Mouse (Mus musculus) lung, postnatal 14 days (tissue): Measurements from ENCODE around the gene Irak3.
"Not testable (repeated sequence)": the region's sequence is repeated elsewhere in the genome, so short reads cannot be mapped to it uniquely, and the experiment has no call there.

Source experiments
- DNase-seq: peaks from one replicate; pipeline ENCODE4 v3.0.0; 2021

Gene Irak3

DNA sequence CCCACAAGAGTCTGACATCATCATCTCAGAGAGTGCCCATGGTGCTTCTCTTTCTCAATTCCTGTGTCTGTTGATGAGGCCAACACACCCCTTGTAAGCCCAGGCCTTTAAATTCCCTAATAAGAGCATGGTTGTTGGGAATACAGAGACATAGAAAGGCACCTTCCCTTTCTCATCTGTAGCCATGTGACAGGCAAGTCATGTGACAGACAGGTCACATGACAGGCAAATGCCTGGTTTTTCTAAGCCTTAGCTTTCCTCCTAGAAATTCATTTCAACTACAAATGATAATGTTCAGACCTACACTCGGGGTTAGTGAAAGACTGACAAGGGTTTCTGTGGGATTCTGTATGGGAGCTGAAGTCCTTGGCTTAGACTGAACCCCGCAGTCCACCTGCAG is 48.0 kb downstream of the Irak3 start:
- no peak for DNase-seq

DNA sequence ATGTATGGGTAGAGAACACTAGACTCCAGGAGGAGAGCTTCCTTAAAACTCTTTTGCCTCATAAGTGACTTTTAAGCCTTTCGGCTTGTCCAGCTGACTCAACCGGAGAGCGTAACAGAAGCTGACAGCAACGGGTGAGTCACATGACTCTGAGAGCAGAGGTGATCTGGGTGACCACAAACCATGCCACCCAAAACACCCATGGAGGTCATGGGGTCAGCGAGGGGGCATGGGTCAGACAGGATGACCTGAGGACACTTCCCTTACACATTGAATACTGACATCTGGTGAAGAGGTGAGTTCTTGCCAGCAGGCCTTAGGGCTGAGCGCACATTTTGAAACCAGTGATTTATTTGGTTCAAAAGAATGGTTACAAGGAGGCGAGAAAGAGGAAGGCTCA is 50.3 kb downstream of the Irak3 start:
- no peak for DNase-seq

DNA sequence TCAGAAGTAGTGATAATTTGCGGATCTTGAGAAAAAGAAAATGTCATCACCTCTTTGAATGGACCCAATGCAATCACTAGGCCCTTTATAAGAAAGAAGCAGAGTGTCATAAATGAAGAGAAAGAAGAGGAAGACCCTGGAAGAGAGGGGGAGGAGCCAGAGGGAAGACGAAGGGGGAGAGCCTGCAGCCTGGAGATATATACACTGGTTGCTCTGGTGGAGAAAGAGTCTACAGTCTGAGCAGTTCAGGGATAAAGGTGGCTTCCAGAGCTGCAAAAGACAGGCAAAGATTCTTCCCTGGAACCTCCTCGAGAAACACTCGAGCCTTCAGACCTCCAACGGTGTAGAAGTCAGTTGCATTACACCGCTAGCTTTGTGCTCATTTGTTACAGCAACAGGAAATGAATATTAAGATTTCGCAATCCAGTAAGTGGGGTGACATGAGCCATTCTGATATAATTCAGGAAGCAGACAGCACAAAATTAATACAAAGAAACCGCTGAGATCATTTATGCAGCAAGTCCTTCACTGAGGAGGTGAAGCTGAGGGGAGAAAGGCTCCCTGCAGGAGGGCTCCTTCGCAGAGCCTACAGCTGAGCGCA is 60.9 kb downstream of the Irak3 start:
- no peak for DNase-seq

DNA sequence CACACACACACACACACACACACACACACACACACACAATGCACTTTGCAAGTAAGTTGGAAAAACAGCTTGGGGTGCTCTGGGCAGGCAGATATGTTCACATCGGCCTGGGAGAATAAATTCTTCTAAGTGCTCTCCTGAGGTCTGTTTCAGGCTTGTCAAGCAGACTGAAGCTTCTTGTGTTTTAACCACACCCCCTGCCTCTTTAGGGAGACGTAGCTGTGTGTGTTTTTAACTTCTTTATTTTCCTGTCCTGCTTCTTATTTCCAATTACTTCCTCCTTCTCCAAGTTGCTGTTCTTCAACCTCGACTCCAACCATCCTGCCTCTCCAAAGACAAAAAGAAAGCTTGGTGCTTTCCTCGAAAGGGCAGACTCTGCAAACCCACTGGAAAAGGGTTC is 61.7 kb downstream of the Irak3 start:
- no peak for DNase-seq

DNA sequence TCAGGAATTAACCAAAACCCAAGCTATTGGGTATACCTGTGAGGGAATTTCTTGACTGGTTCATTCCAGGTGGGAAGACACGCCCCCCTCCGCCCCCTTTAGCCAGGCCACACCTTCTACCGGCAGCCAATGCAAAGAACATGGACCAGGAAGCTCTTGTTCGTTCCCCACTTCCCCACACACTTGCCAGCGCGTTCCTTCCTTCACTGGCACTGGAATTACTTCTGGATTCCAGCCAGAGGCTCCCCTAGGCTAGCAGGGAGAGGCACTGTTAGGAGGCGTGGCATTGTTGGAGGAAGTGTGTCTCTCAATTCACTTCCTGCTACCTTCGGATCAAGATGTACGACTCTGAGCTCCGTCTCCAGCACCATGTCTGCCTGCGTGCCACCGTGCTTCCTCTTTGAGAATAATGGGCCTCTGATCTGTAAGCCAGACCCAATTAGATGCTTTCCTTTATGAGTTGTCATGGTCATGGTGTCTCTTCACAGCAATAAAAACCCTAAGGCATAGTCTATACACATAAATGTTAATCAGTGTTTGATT is 65.8 kb downstream of the Irak3 start:
- DNase-seq: no peak

DNA sequence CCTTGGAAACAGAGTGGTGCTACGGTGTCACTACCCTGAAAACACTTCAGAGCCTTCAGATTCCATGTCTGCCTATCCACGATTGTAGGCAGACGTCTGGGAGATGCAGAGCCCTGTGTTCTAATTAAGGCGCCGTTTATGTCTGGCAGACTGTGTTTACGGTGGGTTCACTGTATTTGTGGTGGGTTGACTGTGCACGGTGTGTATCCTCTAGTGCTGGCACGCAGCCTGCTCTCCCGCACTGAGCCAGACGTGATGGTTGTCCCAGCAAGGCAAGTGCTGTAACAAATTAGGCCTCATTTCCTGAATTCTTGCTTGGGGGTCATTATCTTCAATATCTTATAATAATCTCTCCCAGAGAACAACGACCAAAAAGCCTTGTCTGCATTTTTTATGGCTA is 68.2 kb downstream of the Irak3 start:
- no peak for DNase-seq

DNA sequence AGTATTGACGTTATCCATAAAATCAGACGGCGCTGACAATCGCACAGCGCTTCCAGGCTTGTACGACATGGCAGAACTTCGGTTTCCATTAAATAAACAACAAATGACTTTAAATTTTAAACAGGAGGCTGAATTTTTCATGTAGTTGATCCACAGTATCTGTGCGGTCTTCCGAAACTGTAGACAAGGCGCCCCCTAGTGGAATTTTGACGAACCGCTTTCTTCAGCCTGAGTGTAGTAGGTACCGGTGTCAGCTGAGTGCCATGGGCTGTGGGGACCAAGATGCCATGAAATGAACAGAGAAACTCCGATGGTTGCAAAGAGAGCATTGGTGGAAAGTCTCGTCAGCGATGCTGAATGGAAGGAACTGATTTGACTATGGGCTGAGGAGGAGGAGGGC is 71.3 kb downstream of the Irak3 start:
- peak; percentile 39 for DNase-seq

DNA sequence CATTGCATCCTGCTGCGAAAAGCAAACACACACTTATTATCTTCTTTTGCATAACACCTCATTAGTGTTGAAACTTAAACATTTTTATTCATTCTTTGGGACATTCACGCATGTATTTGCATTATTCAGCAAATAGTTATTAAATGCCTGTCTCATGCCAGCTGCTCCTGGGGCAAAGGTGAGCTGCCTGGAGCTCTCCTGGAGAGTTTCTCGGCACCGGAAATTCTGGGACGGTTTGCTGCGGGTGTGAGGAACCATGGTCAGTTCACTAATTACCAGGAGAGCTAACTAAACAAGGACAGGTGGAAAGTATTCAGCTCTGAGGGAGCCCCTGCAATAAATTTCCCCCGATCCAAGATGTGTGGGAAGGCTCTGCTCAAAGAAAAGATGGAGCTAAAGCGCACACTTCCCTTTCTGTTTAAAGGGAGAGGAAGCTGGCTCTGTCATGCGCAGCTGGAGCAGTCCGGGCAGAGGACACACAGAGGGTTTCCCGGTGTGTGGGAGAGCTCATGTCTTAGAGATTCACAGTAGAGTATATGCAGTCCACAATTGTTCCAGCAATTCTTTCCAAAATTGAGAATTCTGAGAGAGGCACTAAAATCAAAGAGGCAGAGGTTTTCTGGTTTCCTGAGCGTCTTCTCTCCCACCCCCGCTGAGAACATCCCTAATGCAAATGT is 73.2 kb downstream of the Irak3 start:
- DNase-seq: no peak

DNA sequence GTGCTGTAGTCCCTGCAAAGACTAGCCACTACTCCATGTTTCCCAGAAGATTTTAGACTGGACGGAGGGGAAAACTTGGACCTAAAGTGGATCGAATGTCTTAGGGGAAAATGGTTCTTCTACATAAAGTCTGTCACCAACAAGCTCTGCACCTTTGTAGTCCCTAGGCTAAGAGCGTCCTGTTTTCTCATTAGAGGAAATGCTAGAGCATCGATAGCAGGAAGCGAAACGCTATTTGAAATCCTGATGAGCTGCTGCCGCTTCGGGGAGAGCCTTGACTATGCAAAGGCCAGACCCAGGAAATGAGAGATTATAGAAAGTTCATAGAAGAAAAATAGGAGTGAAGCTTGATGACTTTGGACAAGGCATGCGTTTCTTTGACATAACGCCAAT is 76.5 kb downstream of the Irak3 start:
- no peak for DNase-seq

DNA sequence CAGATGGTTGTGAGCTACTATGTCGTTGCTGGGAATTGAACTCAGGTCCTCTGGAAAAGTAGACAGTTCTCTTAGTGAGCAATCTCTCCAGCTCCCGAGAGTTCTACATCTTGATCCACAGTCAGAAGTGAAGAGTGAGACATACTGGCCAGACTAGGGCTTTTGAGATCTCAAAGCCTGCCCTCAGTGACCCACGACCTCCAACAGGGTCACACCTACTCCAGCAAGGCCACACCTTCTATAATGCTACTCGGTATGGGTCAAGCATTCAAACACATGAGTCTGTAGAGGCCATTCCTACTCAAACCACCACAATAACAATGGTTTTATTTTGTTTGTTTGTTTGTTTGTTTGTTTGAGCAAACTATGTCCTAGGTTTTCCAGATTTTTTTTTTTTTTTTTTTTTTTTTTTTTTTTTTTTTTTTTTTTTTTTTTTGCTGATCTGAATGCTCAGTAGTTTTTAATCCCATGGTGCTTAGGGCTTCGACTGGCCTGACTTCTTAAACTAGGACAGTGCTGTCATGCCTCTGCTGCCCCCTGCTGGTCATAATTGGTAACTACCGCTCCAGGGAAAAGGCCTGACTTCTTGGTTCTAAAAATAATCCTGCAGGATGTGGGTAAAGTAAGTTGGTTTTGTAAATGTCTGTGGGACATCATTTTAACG is 77.0 kb downstream of the Irak3 start:
- peak; percentile 86 for DNase-seq

DNA sequence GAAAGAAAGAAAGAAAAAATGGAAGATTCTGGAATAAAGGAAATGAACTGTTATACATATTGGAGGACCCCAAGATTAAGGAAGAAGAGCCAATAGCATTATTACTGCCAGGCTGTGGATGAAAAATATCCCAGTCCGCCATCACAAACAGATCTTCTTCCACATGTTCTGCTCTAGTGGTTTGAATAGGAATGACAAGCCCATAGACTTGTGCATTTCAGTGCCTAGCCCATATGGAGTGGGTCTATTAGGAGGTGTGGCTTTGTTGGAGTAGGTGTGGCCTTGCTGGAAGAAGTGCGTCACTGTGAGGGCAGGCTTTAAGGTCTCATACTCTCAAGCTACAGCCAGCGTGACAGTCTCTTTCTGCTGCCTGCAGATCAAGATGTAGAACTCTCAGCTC is 78.2 kb downstream of the Irak3 start:
- DNase-seq: no peak

DNA sequence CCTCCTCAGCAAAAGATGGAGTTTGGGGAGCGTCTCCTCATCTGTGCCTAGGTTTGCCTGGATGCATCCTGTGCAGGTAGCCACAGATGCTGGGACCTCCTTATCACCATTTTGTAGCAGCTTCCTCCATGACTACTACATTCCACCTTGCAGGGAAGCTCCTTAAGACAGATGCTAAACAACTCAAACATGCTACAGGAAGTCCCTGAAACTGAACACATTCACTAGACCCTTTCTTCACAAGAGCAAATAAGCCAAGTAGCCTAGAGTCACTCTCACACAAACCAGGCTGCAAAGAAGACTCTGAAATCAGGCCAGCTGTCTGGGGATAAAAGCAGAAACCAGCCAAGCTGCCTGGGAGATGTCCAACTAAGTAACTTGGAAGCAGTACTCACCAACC is 86.7 kb downstream of the Irak3 start:
- DNase-seq: no peak

DNA sequence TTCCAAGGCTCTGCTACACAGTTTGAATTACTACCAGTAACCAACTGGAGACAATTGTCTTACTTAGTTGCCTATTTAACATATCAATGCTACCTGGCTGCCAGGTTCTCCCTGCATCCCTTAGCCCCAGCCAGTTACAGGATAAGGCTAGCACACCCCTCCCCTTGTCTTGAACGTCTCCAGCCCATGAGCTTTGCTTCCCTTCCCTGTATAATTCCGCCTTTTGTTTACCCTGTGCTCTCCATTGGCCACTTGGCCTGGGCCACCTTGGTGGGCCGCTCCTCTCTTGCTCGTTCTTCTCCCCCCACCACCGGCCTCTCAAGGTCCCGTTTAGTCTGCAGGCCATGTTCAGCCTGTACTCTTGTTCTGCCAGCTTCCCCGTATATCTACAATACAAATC is 87.4 kb downstream of the Irak3 start:
- no peak for DNase-seq

DNA sequence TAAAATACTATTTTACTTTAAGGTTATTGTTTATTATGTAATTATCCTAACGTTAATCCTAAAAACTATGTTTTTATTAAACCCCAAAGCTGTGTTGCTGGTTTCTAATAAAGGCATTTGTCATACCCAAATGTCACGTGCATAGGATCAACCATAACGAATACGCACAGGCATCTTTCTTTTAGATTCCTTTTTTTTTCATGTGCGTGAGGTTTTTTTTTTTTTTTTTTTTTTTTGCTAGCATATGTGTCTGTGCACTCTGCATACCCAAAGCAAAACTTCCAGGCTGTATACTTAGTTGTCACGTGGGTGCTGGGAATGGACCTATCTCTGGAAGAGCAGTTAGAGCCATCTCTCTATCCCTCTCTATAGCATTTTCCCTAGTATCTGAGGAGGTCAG is 88.0 kb downstream of the Irak3 start:
- DNase-seq: no peak

DNA sequence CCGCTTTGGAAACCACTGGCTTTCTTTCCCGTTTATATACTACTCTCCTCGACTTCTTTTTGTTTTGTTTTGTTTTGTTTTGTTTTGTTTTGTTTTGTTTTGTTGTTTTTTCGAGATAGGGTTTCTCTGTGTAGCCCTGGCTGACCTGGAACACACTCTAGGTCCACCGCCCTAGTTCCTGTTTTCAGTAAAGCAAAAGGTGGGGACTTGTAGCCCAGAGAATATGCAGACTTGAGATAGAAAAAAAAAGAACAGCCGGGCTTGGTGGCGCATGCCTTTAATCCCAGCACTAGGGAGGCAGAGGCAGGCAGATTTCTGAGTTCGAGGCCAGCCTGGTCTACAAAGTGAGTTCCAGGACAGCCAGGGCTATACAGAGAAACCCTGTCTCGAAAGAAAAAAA is 88.4 kb downstream of the Irak3 start:
- not testable (repeated sequence) for DNase-seq

DNA sequence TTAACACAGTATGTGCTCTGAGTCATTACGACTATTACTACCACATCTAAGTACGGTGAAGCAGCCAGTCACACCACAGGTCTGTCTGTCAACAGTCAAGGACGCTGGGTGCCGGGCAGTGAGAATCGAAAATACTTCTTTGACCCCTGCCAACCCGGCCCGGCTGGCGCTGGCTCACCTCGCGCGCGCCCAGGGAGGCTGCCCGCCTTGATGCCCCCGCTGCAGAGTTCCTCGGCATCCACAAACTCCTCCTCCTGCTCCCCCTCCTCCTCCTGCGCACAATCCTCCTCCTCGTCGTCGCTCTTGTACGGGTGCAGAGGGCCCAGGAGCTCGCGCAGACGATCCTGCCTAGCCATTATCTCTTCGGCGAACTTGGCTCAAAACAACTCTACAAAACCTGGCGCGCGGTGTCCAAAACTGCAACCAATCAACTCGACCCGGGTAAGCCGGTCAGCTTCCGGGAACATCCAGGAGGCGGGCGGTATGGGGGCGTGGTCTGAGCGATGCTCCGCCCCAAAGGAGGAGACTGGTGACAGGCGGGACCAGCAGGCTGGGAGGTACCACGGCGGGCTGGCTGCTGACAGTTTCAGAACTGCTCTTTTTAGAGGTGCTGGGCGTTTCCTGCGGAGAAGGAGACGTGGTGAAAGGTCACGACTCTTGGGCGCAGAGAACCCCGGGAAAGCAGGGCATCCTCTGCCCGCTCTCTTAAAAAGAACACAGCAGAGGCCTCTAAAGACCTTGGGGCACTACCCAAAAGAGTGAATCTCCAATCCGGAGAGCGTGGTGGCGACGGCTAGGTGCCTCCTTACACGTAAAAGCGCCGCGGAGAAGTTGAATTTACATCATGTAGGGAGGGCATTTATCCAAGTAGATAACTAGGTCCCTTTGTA is 89.2 kb downstream of the Irak3 start, which contains the start of gene Helb:
Gene Helb, minus strand, starts transcription at position 481 of the 890 bp plus-strand sequence.
- DNase-seq: peak; percentile 99

DNA sequence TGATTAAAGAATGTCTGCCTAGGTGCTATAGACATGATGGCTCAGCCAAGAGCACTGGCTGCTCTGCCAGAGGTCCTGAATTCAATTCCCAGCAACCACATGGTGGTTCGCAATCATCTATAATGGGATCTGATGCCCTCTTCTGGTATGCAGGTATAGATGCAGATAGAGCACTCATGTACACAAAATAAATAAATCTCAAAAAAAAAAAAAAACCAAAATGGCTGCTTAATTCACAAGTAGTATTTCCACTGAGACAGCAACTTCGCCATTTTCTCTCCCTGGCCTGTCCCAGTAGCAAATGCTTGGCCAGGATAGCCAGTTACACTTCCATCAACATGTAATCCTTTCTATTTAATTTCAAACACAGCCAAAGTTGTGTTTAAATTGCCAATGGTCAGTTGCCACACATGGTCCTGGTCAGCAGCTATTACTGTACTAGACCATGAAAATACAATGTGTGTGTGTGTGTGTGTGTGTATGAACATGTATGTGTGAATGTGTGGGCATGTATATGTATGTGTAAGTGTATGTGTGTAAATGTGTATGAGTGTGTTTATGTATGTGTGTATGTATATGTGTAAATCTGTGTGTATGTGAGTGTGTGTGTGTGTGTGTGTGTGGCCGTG is 90.1 kb downstream of the Irak3 start:
- no peak for DNase-seq

DNA sequence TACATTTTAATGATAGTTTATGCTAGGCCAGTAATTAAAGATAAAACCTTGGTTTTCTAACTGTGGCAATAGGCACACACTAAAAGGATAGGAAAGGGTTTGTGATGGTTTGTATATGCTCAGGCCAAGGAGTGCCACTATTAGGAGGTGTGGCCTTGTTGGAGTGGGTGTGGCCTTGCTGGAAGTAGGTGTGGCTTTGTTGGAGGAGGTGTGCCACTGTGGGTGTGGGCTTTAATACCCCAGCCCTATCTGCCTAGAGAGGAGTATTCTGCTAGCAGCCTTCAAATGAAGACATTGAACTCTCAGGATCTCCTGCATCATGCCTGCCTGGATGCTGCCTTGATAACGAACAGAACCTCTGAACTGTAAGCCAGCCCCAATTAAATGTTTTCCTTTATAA is 101.1 kb downstream of the Irak3 start:
- no peak for DNase-seq

DNA sequence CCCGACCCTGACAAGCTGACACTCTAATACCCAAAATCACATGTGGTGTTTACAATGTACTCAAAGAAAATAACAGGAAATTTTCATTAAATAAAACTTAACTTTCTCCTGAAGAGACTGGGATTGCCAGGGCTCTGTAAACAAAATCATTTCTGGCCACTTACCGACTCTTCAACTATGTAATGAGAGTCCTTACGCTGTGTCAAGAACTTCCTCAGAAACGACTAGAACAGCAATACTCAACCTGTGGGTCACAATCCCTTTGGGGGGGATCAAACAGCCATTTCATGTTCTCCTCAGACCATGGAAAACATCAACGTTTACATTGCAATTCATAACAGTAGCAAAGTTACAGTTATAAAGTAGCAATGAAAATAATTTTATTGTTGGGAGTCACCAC is 104.4 kb downstream of the Irak3 start:
- DNase-seq: no peak

DNA sequence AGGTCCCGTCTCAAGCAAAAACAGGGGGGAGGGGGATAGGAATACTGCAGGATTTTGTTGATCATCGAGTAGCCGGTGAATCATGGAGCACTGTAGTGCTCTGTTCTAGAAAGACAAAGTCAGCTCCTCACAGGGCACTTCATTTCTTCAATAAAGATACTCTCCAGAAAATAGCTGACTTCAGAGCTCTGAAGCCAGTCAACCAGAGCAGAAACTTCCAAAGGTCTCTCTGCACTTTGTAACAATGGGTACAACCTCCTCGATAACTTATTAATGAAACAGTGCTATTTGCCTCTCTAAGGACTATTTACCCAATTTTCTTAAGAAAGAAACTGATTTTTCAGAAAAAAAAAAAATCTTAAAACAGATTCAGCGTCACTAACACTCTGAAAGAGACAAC is 106.2 kb downstream of the Irak3 start:
- no peak for DNase-seq

DNA sequence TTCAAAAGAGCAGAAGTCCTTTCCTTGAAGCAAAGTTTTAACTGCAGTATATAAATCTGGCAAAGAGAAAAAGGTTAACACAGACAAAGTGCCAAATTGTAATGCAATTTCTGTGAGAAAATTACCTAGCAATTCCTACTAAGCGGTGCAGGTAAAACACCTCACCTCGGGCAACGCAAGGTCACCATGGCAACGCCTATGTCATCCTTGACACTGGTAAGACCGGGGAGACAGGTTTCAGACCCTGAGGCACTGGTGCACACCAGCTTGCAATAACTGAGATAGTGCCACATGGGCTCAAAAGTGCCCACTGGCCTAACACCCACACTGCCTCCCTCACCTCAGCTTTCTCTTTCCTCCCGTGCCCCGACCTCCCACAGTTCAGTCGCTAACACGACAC is 106.8 kb downstream of the Irak3 start:
- DNase-seq: no peak

DNA sequence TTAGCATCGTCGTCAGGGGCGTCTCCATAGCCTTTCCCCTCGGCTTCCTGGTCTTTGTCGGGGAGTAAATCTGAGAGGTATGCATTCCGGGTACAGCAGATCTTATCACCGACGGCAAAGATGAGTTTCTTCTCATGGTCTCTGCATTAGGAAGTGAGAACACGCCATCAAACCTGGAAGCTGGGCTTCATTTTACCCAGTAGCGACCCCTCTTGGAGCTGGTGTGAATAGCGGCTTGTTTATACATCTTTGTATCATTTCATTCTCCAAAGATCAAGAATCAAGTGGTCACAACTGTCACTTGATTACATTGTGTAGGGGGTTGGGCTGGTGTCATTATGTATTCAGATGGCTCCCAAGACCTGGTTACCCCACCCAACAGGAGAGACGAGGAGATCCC is 109.4 kb downstream of the Irak3 start:
- no peak for DNase-seq
